Mouse (Mus musculus): ENCODE results near the gene Fbxw2.
"Not testable (repeated sequence)": the region's sequence is repeated elsewhere in the genome, so short reads cannot be mapped to it uniquely, and the experiment has no call there.

Fbxw2 gene

DNA sequence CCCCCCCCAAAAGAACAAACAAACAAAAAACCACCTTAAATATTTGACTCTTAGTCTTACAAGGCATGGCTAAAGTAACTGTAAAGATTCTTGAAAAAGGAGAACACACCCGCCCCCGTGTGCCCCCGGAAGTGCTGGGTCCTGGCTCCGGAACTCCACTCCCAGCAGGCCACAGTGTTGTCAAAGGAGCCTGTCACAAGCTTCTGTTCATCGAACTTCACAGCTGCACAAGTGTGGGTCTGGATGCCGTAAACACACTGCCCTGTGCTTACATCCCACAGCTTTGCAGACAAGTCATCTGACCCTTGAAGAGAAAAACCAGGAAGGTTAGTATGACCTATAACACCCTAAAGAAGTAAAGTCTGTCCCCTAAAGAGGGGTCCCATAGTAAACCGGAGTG lies 13.4 kb downstream of the Fbxw2 start:
- DNase-seq (ENCODE audit: low read depth, low spot score): peak; percentile 43

DNA sequence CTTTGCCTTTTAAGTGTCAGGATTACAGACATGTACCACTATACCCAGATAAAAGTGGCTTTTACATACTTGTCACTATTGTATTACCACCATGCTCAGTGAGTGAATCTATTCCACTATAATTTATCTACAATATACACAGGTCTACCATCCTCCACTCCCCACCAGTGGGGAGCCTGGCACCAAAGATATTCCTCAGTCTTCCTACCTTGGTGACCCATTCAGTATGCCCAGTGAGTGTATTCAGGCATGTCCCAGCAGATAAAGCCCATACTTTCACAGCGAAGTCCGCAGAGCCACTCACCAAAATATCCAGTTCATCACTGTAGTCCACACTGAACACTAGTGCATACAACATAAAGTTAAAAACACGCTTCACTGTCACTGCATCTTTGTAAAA lies 15.3 kb downstream of the Fbxw2 start:
- no peak for DNase-seq (ENCODE audit: low read depth, low spot score)

DNA sequence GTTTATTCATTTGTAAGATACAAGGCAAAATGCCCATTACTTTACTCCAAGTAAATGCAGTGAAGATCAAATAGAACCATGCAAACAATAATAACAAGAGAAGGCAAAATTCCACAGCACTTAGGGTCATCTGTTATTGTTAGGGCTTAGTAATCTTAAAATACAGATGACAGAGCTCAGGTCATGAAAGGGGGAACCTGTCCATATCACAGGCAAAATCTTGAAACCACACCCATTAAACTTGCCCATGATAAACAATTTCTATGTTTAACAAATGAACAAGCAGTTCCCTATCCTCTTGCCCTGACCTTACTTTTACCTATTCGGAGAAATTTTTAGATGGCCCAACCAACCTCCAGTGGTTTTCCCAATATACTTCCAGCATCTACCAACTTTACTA lies 16.5 kb downstream of the Fbxw2 start:
- DNase-seq (ENCODE audit: low read depth, low spot score): no peak

DNA sequence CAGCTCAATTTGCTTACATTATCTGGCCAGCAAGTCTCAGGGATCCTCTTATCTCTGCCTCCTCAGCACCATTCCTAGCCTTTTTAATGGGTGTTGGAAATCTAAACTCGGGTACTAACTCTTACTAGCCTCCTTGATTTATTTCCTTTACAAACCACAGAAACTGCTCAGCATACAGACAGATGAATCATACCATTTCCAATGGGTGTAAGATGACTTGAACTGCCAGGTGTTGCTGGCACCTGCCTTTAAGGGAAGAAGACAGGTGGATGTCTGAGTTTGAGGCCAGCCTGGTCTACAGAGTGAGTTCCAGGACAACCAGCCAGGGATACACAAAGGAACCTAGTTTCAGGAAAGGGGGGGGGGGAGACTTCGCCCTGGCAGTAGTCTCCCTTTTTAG lies 18.1 kb downstream of the Fbxw2 start:
- DNase-seq (ENCODE audit: low read depth, low spot score): no peak

DNA sequence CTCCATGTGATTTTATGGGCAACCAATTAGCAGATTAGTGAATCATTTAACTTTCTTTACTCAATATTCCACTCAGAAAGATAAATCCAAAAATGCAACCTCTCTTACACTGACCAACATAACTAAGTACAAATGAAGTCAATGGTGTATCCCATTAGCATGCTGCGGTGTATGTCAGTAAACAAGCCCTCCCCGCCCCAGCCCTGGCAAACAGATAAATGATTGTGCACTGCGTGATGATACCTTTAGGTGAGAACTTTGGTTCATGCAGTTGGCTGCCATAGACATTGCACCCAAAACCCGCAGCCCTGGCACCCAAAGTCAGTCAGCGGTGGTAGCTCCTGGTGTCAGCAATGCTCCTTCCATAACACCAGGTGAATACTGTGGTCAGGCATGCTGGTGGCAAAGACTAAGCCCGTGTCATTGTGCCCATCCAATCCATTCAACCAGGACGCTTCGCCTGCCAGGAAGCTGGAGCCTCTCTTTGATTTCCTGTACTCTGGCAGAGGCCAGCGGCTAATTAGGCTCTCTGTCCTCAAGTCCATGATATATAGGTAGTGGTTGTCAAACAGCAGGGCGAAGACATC lies 20.7 kb downstream of the Fbxw2 start:
- DNase-seq (ENCODE audit: low read depth, low spot score): no peak

DNA sequence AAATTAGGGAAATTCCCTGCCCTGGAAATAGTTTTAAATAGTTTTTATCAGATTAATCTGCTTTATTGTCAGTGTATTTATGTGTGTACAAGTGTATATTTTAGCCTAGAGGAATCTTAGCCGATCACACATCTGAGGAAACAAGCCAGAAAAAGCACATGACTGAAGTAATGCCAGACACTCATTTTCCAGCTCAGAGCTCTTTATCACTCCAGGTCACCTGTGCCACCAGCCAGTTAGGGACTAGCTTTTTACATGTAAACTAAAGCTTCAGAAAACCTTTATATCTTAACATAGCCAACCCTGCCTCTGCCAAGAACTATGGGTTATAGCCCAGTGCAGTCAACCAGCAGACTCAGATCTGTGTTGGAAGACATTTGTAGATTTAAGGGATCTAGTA lies 21.3 kb downstream of the Fbxw2 start:
- no peak for DNase-seq (ENCODE audit: low read depth, low spot score)

DNA sequence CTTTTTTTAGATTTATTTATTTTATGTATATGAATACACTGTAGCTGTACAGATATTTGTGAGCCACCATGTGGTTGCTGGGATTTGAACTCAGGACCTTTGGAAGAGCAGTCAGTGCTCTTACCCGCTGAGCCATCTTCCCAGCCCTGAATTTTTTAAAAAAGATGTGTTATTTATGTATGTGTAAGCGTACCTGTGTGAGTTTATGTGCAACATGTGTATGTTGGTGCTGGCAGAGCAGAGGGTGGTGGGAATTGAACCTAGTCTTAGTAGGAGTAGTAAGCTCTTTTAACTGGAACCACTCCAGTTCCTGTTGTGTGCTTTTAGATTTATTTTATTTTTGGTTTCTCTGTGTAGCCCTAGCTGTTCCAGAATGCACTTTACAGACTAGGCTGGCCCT lies 21.9 kb downstream of the Fbxw2 start:
- DNase-seq (ENCODE audit: low read depth, low spot score): no peak

DNA sequence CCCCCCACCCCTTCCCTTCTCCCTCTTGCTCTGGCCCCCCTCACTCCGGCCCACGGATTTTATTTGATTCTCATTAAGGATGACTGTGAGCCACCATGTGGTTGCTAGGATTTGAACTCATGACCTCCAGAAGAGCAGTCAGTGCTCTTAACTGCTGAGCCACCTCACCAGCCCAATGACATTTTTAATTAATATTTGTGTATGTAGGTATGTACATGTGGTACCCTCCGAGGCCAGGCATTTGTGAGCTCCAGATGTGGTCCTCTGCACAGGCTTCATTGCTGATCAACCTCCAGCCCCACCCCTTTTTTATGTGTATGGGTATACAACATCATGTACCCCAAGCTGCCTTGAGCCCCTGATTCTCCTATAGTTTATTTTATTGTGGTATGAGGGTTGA lies 22.4 kb downstream of the Fbxw2 start:
- DNase-seq (ENCODE audit: low read depth, low spot score): no peak

DNA sequence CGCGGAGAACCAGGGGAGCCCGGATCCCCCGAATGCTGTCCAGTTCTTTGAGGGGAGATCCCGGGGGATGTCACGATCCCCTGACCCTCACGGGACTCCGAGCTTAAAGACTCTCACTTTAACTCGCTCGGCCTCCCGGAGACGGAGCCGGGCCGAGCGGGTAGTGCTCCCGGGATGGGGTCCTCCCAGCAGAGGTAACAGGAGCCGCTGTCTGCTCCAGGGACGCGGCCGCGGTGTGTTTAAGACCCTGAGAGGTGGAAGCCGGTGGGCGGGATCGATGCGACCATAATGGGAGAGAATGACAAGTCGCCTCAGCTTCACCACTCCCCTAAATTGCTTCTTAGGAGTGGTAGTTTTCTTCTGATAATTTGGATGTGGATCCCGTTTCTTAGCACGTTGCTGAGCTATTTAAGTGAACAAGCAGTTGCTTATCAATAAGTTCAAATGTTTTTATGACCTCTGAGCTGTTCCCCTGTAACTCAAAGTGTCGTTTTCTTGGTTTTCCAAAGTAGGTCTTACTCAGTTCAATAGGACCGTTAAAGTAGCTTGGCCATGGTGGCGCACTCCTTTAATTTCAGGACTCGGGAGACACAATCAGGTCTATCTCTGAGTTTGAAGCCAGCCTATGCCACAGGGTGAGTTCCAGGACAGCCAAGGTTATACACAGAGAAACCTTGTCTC lies 23.4 kb downstream of the Fbxw2 start:
- peak; percentile 63 for DNase-seq (ENCODE audit: low read depth, low spot score)

DNA sequence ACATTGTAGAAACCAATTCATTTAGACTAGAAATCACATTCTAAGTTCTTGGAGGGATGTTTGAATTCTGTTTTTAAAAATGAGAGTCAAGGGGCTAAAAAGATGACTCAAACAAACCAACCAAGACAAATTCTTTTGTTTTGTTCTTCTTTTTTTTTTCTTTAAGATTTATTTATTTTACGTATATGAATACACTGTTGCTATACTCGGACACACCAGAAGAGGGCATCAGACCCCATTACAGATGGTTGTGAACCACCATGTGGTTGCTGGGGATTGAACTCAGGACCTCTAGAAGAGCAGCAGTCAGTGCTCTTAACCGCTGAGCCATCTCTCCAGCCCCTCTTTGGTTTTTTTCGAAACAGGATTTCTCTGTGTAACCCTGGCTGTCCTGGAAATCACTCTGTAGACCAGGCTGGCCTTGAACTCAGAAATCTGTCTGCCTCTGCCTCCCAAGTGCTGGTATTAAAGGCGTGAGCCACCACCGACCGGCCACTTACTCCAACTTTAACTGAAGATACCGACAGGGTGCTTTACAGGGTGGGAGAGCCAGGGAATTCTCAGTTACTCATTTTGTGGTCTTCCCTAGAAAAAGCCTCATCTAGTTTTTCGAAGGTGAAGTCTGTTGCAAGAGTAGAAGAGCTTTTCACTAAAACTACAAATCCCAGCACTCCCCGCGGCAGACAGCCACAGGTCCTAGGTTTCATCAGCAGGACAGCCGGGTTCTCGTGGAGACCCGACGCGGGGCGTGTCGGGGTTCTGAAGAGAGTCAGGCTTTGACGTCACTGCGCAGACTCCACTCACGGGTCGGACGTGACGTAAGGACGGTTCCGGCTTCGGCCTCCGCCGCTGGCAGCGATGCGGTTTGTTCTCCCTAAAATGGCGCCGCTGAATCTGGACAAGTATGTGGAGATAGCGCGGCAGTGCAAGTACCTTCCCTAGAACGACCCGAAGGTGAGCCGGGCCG lies 24.3 kb downstream of the Fbxw2 start:
- DNase-seq (ENCODE audit: low read depth, low spot score): peak; percentile 100

DNA sequence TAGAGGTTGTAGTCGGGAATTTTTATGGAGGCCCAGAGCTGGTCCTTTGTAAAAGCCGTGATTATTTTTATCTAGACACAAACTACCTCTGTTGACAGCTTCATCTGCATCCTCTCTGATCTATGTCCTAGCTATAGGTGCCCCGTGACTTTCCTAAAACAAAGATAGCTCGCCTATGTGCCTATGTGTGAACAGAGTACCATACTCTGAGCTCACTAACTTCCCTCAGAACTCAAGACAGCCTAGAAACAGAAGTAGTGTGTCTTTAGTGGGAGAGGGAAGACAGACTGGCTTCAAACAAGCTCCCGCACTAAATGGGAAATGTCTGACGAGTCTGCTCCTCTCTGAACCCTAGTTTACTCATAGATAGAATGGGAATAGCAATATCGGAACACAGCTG lies 25.7 kb downstream of the Fbxw2 start:
- no peak for DNase-seq (ENCODE audit: low read depth, low spot score)

DNA sequence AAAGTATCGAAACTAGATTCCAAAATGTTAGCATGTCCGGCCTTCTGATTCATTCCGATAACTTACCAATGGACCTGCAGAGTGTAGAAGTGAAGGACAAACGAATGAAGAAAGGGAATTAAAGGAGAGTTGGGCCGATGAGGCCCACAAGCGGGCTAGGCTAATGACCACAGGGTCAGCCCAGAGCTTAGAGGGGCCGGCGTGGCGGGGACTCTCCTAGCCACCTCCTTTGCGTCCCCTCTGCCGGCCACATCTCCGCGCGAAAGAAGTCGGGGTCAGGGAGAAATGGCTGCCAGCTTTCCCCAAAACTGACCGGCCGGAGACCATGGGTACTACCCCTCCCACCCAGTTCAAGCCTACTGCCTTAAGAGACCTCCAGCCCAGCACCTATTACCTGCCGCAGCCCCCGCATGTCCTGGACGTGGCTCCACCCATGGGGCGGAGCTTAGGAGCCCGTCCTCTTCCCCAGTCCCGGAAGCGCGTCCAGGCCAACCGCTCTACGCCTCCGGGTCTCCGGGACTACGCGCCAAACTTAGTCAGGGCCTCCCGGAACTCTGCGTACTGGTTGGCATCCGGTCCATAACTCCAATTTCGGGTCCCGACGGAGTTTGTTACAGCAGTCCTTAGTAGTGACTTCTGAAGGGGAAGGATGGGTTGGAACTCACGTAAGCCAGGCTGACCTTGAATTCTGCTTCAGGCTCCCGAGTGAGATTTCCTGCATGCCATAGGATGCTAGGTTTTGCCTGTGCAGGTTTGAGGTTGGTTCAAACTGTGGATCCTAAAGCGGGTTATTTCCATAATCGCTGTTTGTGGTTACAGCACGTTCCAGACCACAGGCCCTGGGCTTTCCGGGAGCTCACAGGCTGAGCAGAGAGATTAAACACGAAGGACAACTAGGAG lies 26.5 kb downstream of the Fbxw2 start, which contains the start of gene Rabepk:
Gene Rabepk, minus strand, starts transcription at position 556 of the 900 bp plus-strand sequence.
- DNase-seq (ENCODE audit: low read depth, low spot score): peak; percentile 90

DNA sequence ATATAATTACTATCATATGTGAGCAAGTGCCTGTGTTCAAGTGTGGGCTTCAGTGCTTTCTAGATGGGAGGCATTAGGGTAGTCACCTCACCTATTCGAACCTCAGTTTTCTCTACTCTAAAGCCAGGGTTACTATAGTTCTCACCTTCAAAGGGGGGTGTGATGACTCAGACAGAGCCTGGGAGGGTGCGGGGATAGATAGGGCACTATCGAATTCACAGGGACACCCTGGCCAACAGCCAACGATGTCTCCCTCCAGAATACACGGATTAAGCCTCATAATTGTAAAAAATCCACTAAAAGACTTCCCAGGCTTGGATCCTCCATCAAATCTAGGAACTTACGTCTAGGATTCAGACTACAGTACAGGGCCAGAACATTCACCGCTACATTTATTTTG lies 30.7 kb downstream of the Fbxw2 start:
- DNase-seq (ENCODE audit: low read depth, low spot score): no peak

DNA sequence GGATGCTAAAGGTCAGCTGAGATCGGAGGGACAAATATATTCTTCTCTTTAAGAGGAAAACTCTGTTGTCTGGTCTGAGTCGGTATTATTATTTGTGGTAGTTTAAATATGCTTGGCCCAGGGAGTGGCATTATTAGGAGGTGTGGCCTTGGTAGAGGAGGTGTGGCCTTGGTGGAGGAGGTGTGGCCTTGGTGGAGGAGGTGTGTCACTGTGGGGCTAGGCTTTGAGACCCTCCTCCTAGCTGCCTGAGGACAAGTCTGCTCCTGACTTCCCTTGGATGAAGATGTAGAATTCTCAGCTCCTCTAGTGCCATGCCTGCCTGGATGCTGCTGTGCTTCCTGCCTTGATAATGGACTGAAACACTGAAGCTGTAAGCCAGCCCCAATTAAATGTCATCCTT lies 31.6 kb downstream of the Fbxw2 start:
- peak; percentile 66 for DNase-seq (ENCODE audit: low read depth, low spot score)

DNA sequence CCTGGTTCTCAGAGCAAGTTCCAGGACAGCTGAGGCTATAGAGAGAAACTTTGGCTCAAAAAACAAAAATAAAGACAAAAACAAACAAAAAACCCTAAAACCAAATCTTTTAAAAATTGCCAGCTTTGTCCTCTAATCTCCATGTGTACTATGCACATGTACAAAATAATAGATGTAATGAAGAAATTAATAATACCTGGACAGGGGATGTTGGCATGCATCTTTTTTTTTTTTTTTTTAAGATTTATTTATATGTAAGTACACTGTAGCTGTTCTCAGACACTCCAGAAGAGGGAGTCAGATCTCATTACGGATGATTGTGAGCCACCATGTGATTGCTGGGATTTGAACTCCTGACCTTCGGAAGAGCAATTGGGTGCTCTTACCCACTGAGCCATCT lies 33.6 kb downstream of the Fbxw2 start:
- DNase-seq (ENCODE audit: low read depth, low spot score): not testable (repeated sequence)

DNA sequence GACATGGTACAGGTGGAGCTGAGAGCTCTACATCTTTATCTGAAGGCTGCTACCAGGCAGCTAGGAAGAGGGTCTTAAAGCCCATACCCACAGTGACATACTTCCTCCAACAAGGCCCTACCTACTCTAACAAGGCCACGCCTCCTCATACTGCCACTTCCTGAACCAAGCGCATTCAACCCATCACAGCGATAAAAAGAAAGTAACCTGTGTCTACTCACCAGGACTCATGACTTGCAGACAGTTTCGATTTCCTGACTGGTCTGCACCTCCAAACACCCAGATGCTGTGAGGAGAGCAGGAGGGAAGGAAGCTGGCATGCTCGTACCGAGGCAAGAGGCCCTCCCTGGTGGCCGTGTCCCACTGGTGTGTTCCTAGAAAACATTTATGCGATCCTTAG lies 35.8 kb downstream of the Fbxw2 start:
- peak; percentile 28 for DNase-seq (ENCODE audit: low read depth, low spot score)

DNA sequence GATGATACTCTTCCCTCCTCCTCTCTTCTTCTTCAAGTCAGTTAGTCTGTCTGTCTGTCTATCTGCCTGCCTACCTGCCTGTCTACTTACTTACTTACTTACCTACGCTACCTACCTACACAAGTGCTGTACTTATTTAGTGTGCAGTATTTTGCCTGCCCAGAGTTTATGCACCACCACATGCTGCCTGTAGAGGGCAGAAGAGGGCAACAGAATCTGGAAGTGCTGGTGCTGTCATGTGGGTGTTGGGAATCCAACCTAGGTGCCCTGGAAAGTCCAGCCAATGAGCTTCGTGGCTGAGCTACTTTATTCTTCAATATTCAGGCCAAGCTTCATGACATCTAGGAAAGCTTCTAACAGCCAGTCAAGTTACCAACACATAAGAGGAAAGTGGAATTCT lies 42.0 kb downstream of the Fbxw2 start:
- DNase-seq (ENCODE audit: low read depth, low spot score): peak; percentile 79

DNA sequence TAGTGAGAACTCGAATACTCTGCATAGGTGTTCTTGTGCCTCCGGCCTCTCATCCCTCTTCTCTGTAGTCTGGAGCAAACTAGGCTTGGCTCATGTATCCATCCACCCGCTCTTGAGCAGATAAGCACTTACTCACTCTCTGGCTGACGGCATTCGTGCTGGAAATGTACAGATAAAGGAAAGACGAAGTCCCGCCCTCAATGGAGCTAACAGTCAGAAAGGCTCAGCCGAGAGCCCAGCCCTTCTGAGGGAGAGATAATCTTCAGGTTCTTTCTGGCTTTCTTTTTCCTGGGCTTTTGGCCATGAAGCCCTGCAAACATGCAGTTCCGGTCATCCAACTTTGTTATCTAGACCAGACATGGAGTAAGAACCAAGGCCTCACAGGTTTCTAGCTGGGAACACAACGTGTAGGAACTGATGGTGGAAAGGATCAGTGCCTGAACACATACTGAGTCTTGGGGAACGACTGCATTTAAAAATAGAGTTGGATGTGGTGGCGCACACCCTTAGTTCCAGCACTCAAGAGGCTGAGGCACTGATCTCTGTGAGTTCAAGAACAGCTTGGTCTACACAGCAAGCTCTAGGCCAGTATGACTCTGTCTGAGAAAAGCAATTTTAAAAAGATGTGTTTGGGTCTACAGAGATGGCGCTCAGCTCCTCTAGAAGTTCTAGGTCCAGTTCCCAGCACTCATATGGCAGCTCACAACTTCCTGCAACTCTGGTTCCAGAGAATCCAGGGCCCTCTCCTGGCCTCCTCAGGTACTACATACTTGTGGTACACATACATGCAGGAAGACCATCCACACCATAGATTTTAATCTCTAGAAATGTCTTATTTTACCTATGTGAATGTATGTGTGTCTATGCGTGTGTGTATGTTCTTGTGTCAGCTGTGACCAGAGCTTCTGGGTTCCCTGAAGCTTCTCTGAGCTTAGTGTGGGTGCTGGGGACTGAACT lies 42.8 kb downstream of the Fbxw2 start:
- DNase-seq (ENCODE audit: low read depth, low spot score): peak; percentile 63

DNA sequence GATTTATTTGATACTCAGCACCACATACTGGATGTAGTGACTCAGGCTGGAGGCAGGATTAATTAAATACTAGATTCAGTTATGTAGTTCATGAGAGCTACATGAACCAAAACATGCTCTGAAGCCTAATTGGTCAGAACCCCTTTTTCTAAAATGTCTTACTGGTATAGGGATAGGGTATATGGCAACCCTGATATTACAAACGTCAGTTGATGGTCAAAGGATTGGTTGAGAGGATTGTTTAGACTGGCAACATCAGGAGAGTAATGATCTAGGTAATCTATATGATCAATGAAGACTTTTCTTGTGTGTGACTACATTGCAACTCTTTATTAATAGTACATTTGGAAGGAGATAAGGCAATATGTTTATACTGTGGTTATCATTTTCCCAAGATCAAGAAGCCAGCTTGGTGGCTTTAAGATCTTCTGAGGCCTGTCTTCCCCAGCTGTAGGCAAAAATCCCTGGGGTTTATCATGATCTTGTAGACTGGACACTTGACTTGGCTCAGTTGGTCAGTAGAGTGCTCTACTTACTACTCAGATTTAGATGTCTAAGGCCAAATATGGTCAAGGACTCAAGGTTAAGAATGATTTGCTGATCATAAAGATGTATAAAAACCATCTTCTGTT lies 48.8 kb downstream of the Fbxw2 start:
- DNase-seq (ENCODE audit: low read depth, low spot score): no peak

DNA sequence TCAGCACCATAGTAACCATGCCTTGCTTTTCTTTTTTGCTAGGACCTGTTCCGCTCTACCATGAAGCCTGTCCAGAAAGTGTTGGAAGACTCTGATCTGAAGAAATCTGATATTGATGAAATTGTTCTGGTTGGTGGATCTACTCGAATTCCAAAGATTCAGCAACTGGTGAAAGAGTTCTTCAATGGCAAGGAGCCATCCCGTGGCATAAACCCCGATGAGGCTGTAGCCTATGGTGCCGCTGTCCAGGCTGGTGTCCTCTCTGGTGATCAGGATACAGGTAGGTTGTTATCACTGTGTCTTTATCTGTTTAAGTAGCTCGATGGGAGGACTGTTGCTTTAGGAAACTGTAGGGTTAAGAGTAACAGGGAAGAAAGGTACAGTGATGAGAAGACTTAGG lies 51.6 kb downstream of the Fbxw2 start:
- DNase-seq (ENCODE audit: low read depth, low spot score): no peak

All from R1 (cell line).